Mouse (Mus musculus) embryonic facial prominence, embryonic 14.5 days (tissue): ENCODE data around the gene Hectd3. TPM values are rescaled to one million over a fixed set of nuclear protein-coding genes. Genes with fewer than 3 reads are reported as not detected.

ENCODE experiments used
- ATAC-seq: fragments of 200-750 bp; cut with Nextera tagmentation; 2 replicates; pipeline ENCODE4 v1.8.0; 2017; ENCODE audit warnings: low read depth, moderate number of reproducible peaks, moderate TSS enrichment
- DNase-seq: peaks from one replicate; pipeline ENCODE4 v3.0.0-alpha.2; 2015; ENCODE audit warnings: low spot score
- H3K27ac ChIP-seq: fragments of 300-500 bp; sonication (generic); replicated peaks from 2 replicates; pipeline ENCODE4 v1.5.1; 2014; ENCODE audit warnings: low read depth, mild to moderate bottlenecking, low read length, moderate library complexity
- H3K27me3 ChIP-seq: fragments of 300-500 bp; sonication (generic); replicated peaks from 2 replicates; pipeline ENCODE4 v1.6.1; 2014; ENCODE audit warnings: low read length; ENCODE audit not compliant: control insufficient read depth, insufficient read depth
- H3K36me3 ChIP-seq: fragments of 300-500 bp; sonication (generic); 2 replicates; pipeline ENCODE4 v1.6.1; 2014; ENCODE audit warnings: low read length, mixed read lengths; ENCODE audit not compliant: control insufficient read depth, insufficient read depth
- H3K4me1 ChIP-seq: fragments of 300-500 bp; sonication (generic); 2 replicates; pipeline ENCODE4 v1.6.1; 2014; ENCODE audit warnings: antibody characterized with exemption, low read length; ENCODE audit not compliant: control insufficient read depth, insufficient read depth
- H3K4me2 ChIP-seq: fragments of 300-500 bp; sonication (generic); 2 replicates; pipeline ENCODE4 v1.6.1; 2014; ENCODE audit warnings: low read depth, mild to moderate bottlenecking, low read length, moderate library complexity, mixed read lengths
- H3K4me3 ChIP-seq: fragments of 300-500 bp; sonication (generic); 2 replicates; pipeline ENCODE4 v1.5.1; 2014; ENCODE audit warnings: low read depth, mild to moderate bottlenecking, low read length
- H3K9ac ChIP-seq: fragments of 300-500 bp; sonication (generic); 2 replicates; pipeline ENCODE4 v1.6.1; 2014; ENCODE audit warnings: low read depth, mild to moderate bottlenecking, low read length, moderate library complexity, mixed read lengths
- H3K9me3 ChIP-seq: fragments of 300-500 bp; sonication (generic); 2 replicates; pipeline ENCODE4 v1.6.1; 2016; ENCODE audit warnings: low read length; ENCODE audit not compliant: control insufficient read depth
- WGBS: fragments of 180-500 bp; shearing (Covaris S2); extraction: QIAGEN DNeasy Blood & Tissue Kit; methylation state at CpG from one replicate; pipeline ENCODE4 v1.1.7; 2014; 5-methylcytosine and 5-hydroxymethylcytosine counted together
- polyA plus RNA-seq: library from polyadenylated mRNA; unstranded; fragments of >200 nt; fragmentation: Nextera tagmentation; extraction: Ambion mirVana; gene quantifications from 2 replicates; pipeline ENCODE4 v1.2.1, GENCODE M21; 2014

The Hectd3 gene
- polyA plus RNA-seq, 1 experiment from 2014 or later: 9.1 TPM

DNA sequence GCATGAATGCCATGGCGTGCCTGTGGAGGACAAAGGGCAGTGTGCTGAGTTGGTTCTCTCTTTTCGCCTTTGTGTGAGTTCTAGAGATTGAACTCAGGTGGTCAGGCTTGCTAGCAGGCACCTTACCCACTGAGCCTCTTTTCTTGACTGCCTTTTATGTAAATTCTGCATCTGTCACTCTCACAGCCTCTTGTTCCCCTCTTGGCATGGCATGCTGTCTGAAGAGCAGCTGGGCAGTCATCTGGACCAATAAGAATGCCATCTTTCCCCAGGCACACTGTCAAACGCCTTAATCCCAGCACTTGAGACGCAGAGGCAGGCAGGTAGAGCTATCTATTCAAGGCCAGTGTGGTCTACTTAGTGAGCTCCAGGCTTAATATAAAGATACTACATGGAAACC lies 58.8 kb downstream of the Hectd3 start:
- no peaks in the 10 kb centered on the region for H3K27me3 ChIP-seq
- H3K4me2 ChIP-seq: no peak overlapping the region
- no peak for DNase-seq
- H3K36me3 ChIP-seq: peaks cover 13% of the 10 kb centered on the region; the same call in 1 of the 2 replicates
- H3K4me3 ChIP-seq: no peak overlapping the region
- H3K9me3 ChIP-seq: no peaks in the 10 kb centered on the region
- no peak overlapping the region for H3K27ac ChIP-seq
- ATAC-seq: no peak
- no peaks in the 10 kb centered on the region for H3K4me1 ChIP-seq
- 87% methylated on average over 4 of the region's 4 CpGs for WGBS
- H3K9ac ChIP-seq: no peak overlapping the region

Other genes starting within 250 kb of the Hectd3 start
- gene Toe1, start 187.7 kb upstream of the Hectd3 start, polyA plus RNA-seq: 29.8 and 32.2 TPM in 2 replicates
- 8.2 and 10.2 TPM in 2 replicates for gene Mutyh, start 187.6 kb upstream of the Hectd3 start, polyA plus RNA-seq
- gene Hpdl, start 173.6 kb upstream of the Hectd3 start, polyA plus RNA-seq: 1.1 and 1.2 TPM in 2 replicates
- 0.51 and 0.54 TPM in 2 replicates for gene Zswim5, start 117.9 kb upstream of the Hectd3 start, polyA plus RNA-seq
- gene Urod, start 904 bp upstream of the Hectd3 start, polyA plus RNA-seq: 74.0 and 77.1 TPM in 2 replicates
- gene Eif2b3, start 24.1 kb downstream of the Hectd3 start, polyA plus RNA-seq: 38.6 and 48.4 TPM in 2 replicates
- gene Ptch2, start 100.8 kb downstream of the Hectd3 start, polyA plus RNA-seq: 9.0 and 11.0 TPM in 2 replicates
- gene Btbd19, start 130.4 kb downstream of the Hectd3 start, polyA plus RNA-seq: 6.6 and 7.0 TPM in 2 replicates
- gene Tctex1d4, start 131.5 kb downstream of the Hectd3 start, polyA plus RNA-seq: 0.30 and 0.84 TPM in 2 replicates
- gene Plk3, start 138.6 kb downstream of the Hectd3 start, polyA plus RNA-seq: 5.1 and 5.6 TPM in 2 replicates
- gene Rps8, start 160.9 kb downstream of the Hectd3 start, polyA plus RNA-seq: 1,243 and 1,364 TPM in 2 replicates
- 42.9 and 50.7 TPM in 2 replicates for gene Kif2c, start 187.3 kb downstream of the Hectd3 start, polyA plus RNA-seq